Mouse (Mus musculus) B cell, adult 2 months (primary cell): ENCODE results near the gene Slc7a11.

Experiments used
- DNase-seq, 2 experiments: peaks; one replicate each; pipeline ENCODE4 v3.0.0; 2022

Slc7a11 gene

GRCm38 (mm10) chr3:50132204-50132603 lies 311.2 kb downstream of the Slc7a11 start:
- no peak for DNase-seq

GRCm38 (mm10) chr3:50130319-50130718 lies 313.1 kb downstream of the Slc7a11 start:
- no peak for DNase-seq

- DNase-seq: no peak
These were observed 322.4 kb downstream of the Slc7a11 start for GRCm38 (mm10) chr3:50121001-50121400.

GRCm38 (mm10) chr3:50116266-50116665 lies 327.1 kb downstream of the Slc7a11 start:
- no peak for DNase-seq

- no peak for DNase-seq
These were observed 337.9 kb downstream of the Slc7a11 start for GRCm38 (mm10) chr3:50105509-50105908.

GRCm38 (mm10) chr3:50094404-50095092 lies 348.9 kb downstream of the Slc7a11 start:
- DNase-seq: no peak

- no peak for DNase-seq
These were observed 366.4 kb downstream of the Slc7a11 start for GRCm38 (mm10) chr3:50076979-50077378.

- no peak for DNase-seq
These were observed 380.0 kb downstream of the Slc7a11 start for GRCm38 (mm10) chr3:50063396-50063795.

- no peak for DNase-seq
These were observed 398.7 kb downstream of the Slc7a11 start for GRCm38 (mm10) chr3:50044666-50045065.

- no peak for DNase-seq
These were observed 399.3 kb downstream of the Slc7a11 start for GRCm38 (mm10) chr3:50044160-50044559.

- DNase-seq: no peak
These were observed 402.3 kb downstream of the Slc7a11 start for GRCm38 (mm10) chr3:50041141-50041540.

- DNase-seq: no peak
These were observed 407.4 kb downstream of the Slc7a11 start for GRCm38 (mm10) chr3:50035875-50036528.

GRCm38 (mm10) chr3:50033325-50033724 lies 410.1 kb downstream of the Slc7a11 start:
- DNase-seq: no peak

GRCm38 (mm10) chr3:50026039-50026438 lies 417.4 kb downstream of the Slc7a11 start:
- DNase-seq: no peak

GRCm38 (mm10) chr3:50014396-50014795 lies 429.0 kb downstream of the Slc7a11 start:
- no peak for DNase-seq

- no peak for DNase-seq
These were observed 431.4 kb downstream of the Slc7a11 start for GRCm38 (mm10) chr3:50012012-50012411.

GRCm38 (mm10) chr3:50003970-50004683 lies 439.3 kb downstream of the Slc7a11 start:
- DNase-seq: no peak

- DNase-seq: no peak
These were observed 441.3 kb downstream of the Slc7a11 start for GRCm38 (mm10) chr3:50002067-50002466.

- DNase-seq: no peak
These were observed 441.8 kb downstream of the Slc7a11 start for GRCm38 (mm10) chr3:50001635-50002034.

- DNase-seq: no peak
These were observed 450.5 kb downstream of the Slc7a11 start for GRCm38 (mm10) chr3:49992891-49993290.

- DNase-seq: no peak
These were observed 456.2 kb downstream of the Slc7a11 start for GRCm38 (mm10) chr3:49987236-49987635.

- no peak for DNase-seq
These were observed 458.6 kb downstream of the Slc7a11 start for GRCm38 (mm10) chr3:49984795-49985194.

GRCm38 (mm10) chr3:49983429-49984268 lies 459.8 kb downstream of the Slc7a11 start:
- DNase-seq: no peak
